Mouse (Mus musculus): ENCODE measurements around the gene Jund. TPM values are rescaled to one million over a fixed set of nuclear protein-coding genes. Genes with fewer than 3 reads are reported as not detected.

Gene Jund
- polyA plus RNA-seq, 1 experiment from 2014 or later: 76.9 TPM

GRCm38 (mm10) chr8:70660273-70660725, 38.5 kb upstream of the Jund start, which contains the start of gene Pgpep1:
Gene Pgpep1 (minus strand): TSS chr8:70660388.
- WGBS: under 1% methylated on average over 14 of the region's 14 CpGs

GRCm38 (mm10) chr8:70663691-70664090, 35.1 kb upstream of the Jund start:
- Histone ChIP-seq H3K4me2 (no peak overlapping the region), H3K9me3 (no peaks in the 10 kb centered on the region), H3K27me3 (replicated peaks) (no peaks in the 10 kb centered on the region), H3K27ac (replicated peaks) (no peak overlapping the region), H3K36me3 (no peaks in the 10 kb centered on the region), H3K4me1 (peaks cover 15% of the 10 kb centered on the region), H3K4me3 (no peak overlapping the region), H3K9ac (0 out of 2 replicates have a peak overlapping the region, but pooled peaks have one; percentile 28)
- ATAC-seq (ENCODE audit: extremely low read depth, insufficient number of reproducible peaks, low FRiP score, low TSS enrichment): no peak
- WGBS: 49% methylated on average over 4 of the region's 4 CpGs

More at GRCm38 (mm10) chr8:70660273-70660725, 38.5 kb upstream of the Jund start, which contains the start of gene Pgpep1:
- Histone ChIP-seq H3K36me3 (peaks cover 24% of the 10 kb centered on the region), H3K9ac (peak within 1 kb of the TSS; percentile 91), H3K4me2 (peak within 1 kb of the TSS; percentile 97), H3K27me3 (replicated peaks) (no peaks in the 10 kb centered on the region), H3K4me3 (peak within 1 kb of the TSS; percentile 82), H3K27ac (replicated peaks) (peak within 1 kb of the TSS; percentile 85), H3K4me1 (peaks cover 25% of the 10 kb centered on the region), H3K9me3 (no peaks in the 10 kb centered on the region)
- ATAC-seq (ENCODE audit: extremely low read depth, insufficient number of reproducible peaks, low FRiP score, low TSS enrichment): peak; percentile 59

- H3K4me2 ChIP-seq: no peak overlapping the region
- H3K27ac ChIP-seq (replicated peaks): no peak overlapping the region
- H3K4me1 ChIP-seq: peaks cover 12% of the 10 kb centered on the region
- H3K9me3 ChIP-seq: no peaks in the 10 kb centered on the region
- H3K27me3 ChIP-seq (replicated peaks): no peaks in the 10 kb centered on the region
- H3K4me3 ChIP-seq: no peak overlapping the region
- no peak overlapping the region for H3K9ac ChIP-seq
- WGBS: 68% methylated on average over 3 of the region's 3 CpGs
- no peaks in the 10 kb centered on the region for H3K36me3 ChIP-seq
- ATAC-seq (ENCODE audit: extremely low read depth, insufficient number of reproducible peaks, low FRiP score, low TSS enrichment): no peak
Measured at GRCm38 (mm10) chr8:70664631-70665030, 34.1 kb upstream of the Jund start.

- Histone ChIP-seq H3K27me3 (replicated peaks) (no peaks in the 10 kb centered on the region), H3K36me3 (no peaks in the 10 kb centered on the region), H3K27ac (replicated peaks) (no peak overlapping the region)
Measured at GRCm38 (mm10) chr8:70665599-70665998, 33.1 kb upstream of the Jund start.

GRCm38 (mm10) chr8:70667071-70667470, 31.7 kb upstream of the Jund start:
- Histone ChIP-seq H3K36me3 (no peaks in the 10 kb centered on the region), H3K4me2 (no peak overlapping the region), H3K27me3 (replicated peaks) (no peaks in the 10 kb centered on the region), H3K4me3 (no peak overlapping the region), H3K9me3 (no peaks in the 10 kb centered on the region), H3K27ac (replicated peaks) (no peak overlapping the region), H3K9ac (no peak overlapping the region), H3K4me1 (peaks cover 8% of the 10 kb centered on the region; the same call in 1 of the 2 replicates)
- no peak for ATAC-seq (ENCODE audit: extremely low read depth, insufficient number of reproducible peaks, low FRiP score, low TSS enrichment)
- WGBS: 61% methylated on average over 5 of the region's 5 CpGs

More at GRCm38 (mm10) chr8:70665599-70665998, 33.1 kb upstream of the Jund start:
- WGBS: 65% methylated on average over 2 of the region's 2 CpGs
- H3K4me3 ChIP-seq: no peak overlapping the region
- H3K4me2 ChIP-seq: no peak overlapping the region
- peaks cover 4% of the 10 kb centered on the region for H3K4me1 ChIP-seq
- no peak overlapping the region for H3K9ac ChIP-seq
- H3K9me3 ChIP-seq: no peaks in the 10 kb centered on the region
- no peak for ATAC-seq (ENCODE audit: extremely low read depth, insufficient number of reproducible peaks, low FRiP score, low TSS enrichment)

GRCm38 (mm10) chr8:70671615-70672324, 27.0 kb upstream of the Jund start:
- H3K36me3 ChIP-seq: 0 out of 2 replicates have a peak, but pooled peaks cover 4% of the 10 kb centered on the region
- 63% methylated on average over 10 of the region's 10 CpGs for WGBS
- H3K9me3 ChIP-seq: no peaks in the 10 kb centered on the region
- peaks cover 34% of the 10 kb centered on the region for H3K4me1 ChIP-seq
- no peak overlapping the region for H3K4me3 ChIP-seq
- H3K27me3 ChIP-seq (replicated peaks): no peaks in the 10 kb centered on the region
- ATAC-seq (ENCODE audit: extremely low read depth, insufficient number of reproducible peaks, low FRiP score, low TSS enrichment): no peak
- H3K27ac ChIP-seq (replicated peaks): no peak overlapping the region; the same call in 1 of the 2 replicates
- H3K9ac ChIP-seq: no peak overlapping the region
- no peak overlapping the region for H3K4me2 ChIP-seq

GRCm38 (mm10) chr8:70672325-70673078, 26.2 kb upstream of the Jund start:
- Histone ChIP-seq H3K27me3 (replicated peaks) (no peaks in the 10 kb centered on the region), H3K4me3 (peak overlapping the region; percentile 74), H3K27ac (replicated peaks) (peak overlapping the region; percentile 96), H3K9ac (peak overlapping the region; percentile 83), H3K36me3 (peaks cover 11% of the 10 kb centered on the region), H3K9me3 (no peaks in the 10 kb centered on the region), H3K4me2 (peak overlapping the region; percentile 72), H3K4me1 (peaks cover 31% of the 10 kb centered on the region)
- ATAC-seq (ENCODE audit: extremely low read depth, insufficient number of reproducible peaks, low FRiP score, low TSS enrichment): no peak
- WGBS: 34% methylated on average over 19 of the region's 19 CpGs

GRCm38 (mm10) chr8:70673079-70673856, 25.5 kb upstream of the Jund start, which contains the start of gene Lsm4:
Gene Lsm4 (plus strand): TSS chr8:70673248.
- peak; percentile 90 for ATAC-seq (ENCODE audit: extremely low read depth, insufficient number of reproducible peaks, low FRiP score, low TSS enrichment)
- H3K27me3 ChIP-seq (replicated peaks): no peaks in the 10 kb centered on the region
- H3K4me2 ChIP-seq: peak within 1 kb of the TSS; percentile 72
- peaks cover 31% of the 10 kb centered on the region for H3K4me1 ChIP-seq
- H3K9me3 ChIP-seq: no peaks in the 10 kb centered on the region
- peak within 1 kb of the TSS; percentile 74 for H3K4me3 ChIP-seq
- WGBS: under 1% methylated on average over 60 of the region's 60 CpGs
- peak within 1 kb of the TSS; percentile 96 for H3K27ac ChIP-seq (replicated peaks)
- H3K9ac ChIP-seq: peak within 1 kb of the TSS; percentile 83
- peaks cover 19% of the 10 kb centered on the region for H3K36me3 ChIP-seq

- H3K9ac ChIP-seq: peak overlapping the region; percentile 81
- H3K4me1 ChIP-seq: peaks cover 32% of the 10 kb centered on the region
- peaks cover 27% of the 10 kb centered on the region for H3K36me3 ChIP-seq
- ATAC-seq (ENCODE audit: extremely low read depth, insufficient number of reproducible peaks, low FRiP score, low TSS enrichment): no peak
- peak overlapping the region; percentile 74 for H3K4me3 ChIP-seq
- peak overlapping the region; percentile 96 for H3K27ac ChIP-seq (replicated peaks)
- H3K27me3 ChIP-seq (replicated peaks): no peaks in the 10 kb centered on the region
- peak overlapping the region; percentile 72 for H3K4me2 ChIP-seq
- 81% methylated on average over 3 of the region's 3 CpGs for WGBS
- H3K9me3 ChIP-seq: no peaks in the 10 kb centered on the region
Measured at GRCm38 (mm10) chr8:70674109-70674508, 24.6 kb upstream of the Jund start.

GRCm38 (mm10) chr8:70674716-70675115, 24.0 kb upstream of the Jund start:
- ATAC-seq (ENCODE audit: extremely low read depth, insufficient number of reproducible peaks, low FRiP score, low TSS enrichment): no peak

More at GRCm38 (mm10) chr8:70674716-70675115, 24.0 kb upstream of the Jund start:
- peak overlapping the region; percentile 96 for H3K27ac ChIP-seq (replicated peaks)
- no peak overlapping the region for H3K4me3 ChIP-seq
- H3K36me3 ChIP-seq: peaks cover 33% of the 10 kb centered on the region
- no peaks in the 10 kb centered on the region for H3K27me3 ChIP-seq (replicated peaks)
- H3K4me2 ChIP-seq: peak overlapping the region; percentile 72
- 81% methylated on average over 4 of the region's 4 CpGs for WGBS
- H3K9ac ChIP-seq: peak overlapping the region; percentile 81; the same call in 1 of the 2 replicates
- peaks cover 37% of the 10 kb centered on the region for H3K4me1 ChIP-seq
- H3K9me3 ChIP-seq: no peaks in the 10 kb centered on the region
